Mouse (Mus musculus): ENCODE measurements around the gene Sst. TPM values are rescaled to one million over a fixed set of nuclear protein-coding genes. Genes with fewer than 3 reads are reported as not detected.
A peak's percentile ranks its signal among the peaks of the same experiment; 100 is the strongest.

The Sst gene
- polyA plus RNA-seq (2014; fragmentation: Nextera tagmentation; extraction: Ambion mirVana) = 5.7 and 9.4 TPM in 2 replicates

GRCm38 (mm10) chr16:23890636-23891035 lies at the start of gene Sst:
Gene Sst (minus strand): TSS chr16:23890958.
- Histone ChIP-seq H3K9me3 (ENCODE audit: control insufficient read depth, low read length) (no peaks in the 10 kb centered on the region), H3K36me3 (ENCODE audit: control insufficient read depth, insufficient read depth, low read length) (no peaks in the 10 kb centered on the region), H3K27me3 (ENCODE audit: control insufficient read depth, insufficient read depth, low read length) (peaks cover 14% of the 10 kb centered on the region), H3K4me2 (ENCODE audit: low read depth, low read length, severe bottlenecking) (no peak within 1 kb of the TSS), H3K4me3 (ENCODE audit: low read depth, low read length) (no peak within 1 kb of the TSS), H3K27ac (ENCODE audit: low read depth, low read length) (no peak within 1 kb of the TSS), H3K4me1 (replicated peaks; ENCODE audit: control insufficient read depth, insufficient read depth, low read length) (no peaks in the 10 kb centered on the region), H3K9ac (ENCODE audit: low read length) (no peak within 1 kb of the TSS)
- DNase-seq (ENCODE audit: low spot score) (no peak), ATAC-seq (replicated peaks; ENCODE audit: low FRiP score) (no peak)
- 6% methylated on average over 26 of the region's 26 CpGs for WGBS

GRCm38 (mm10) chr16:23934397-23934796 lies 43.6 kb upstream of the Sst start:
- no peak for ATAC-seq (replicated peaks; ENCODE audit: low FRiP score)
- Histone ChIP-seq H3K36me3 (ENCODE audit: control insufficient read depth, insufficient read depth, low read length) (no peaks in the 10 kb centered on the region), H3K9me3 (ENCODE audit: control insufficient read depth, low read length) (no peaks in the 10 kb centered on the region), H3K9ac (ENCODE audit: low read length) (no peak overlapping the region), H3K27me3 (ENCODE audit: control insufficient read depth, insufficient read depth, low read length) (no peaks in the 10 kb centered on the region), H3K4me3 (ENCODE audit: low read depth, low read length) (no peak overlapping the region), H3K27ac (ENCODE audit: low read depth, low read length) (no peak overlapping the region), H3K4me2 (ENCODE audit: low read depth, low read length, severe bottlenecking) (no peak overlapping the region), H3K4me1 (replicated peaks; ENCODE audit: control insufficient read depth, insufficient read depth, low read length) (no peaks in the 10 kb centered on the region)
- DNase-seq (ENCODE audit: low spot score) = no peak
- 77% methylated on average over 2 of the region's 2 CpGs for WGBS

- no peaks in the 10 kb centered on the region for H3K9me3 ChIP-seq (ENCODE audit: control insufficient read depth, low read length)
- 74% methylated on average over 11 of the region's 11 CpGs for WGBS
- DNase-seq (ENCODE audit: low spot score) (no peak), ATAC-seq (replicated peaks; ENCODE audit: low FRiP score) (no peak)
- no peak within 1 kb of the TSS for H3K27ac ChIP-seq (ENCODE audit: low read depth, low read length)
- no peaks in the 10 kb centered on the region for H3K36me3 ChIP-seq (ENCODE audit: control insufficient read depth, insufficient read depth, low read length)
- H3K27me3 ChIP-seq (ENCODE audit: control insufficient read depth, insufficient read depth, low read length) = no peaks in the 10 kb centered on the region
- no peaks in the 10 kb centered on the region for H3K4me1 ChIP-seq (replicated peaks; ENCODE audit: control insufficient read depth, insufficient read depth, low read length)
- no peak within 1 kb of the TSS for H3K4me2 ChIP-seq (ENCODE audit: low read depth, low read length, severe bottlenecking)
- no peak within 1 kb of the TSS for H3K4me3 ChIP-seq (ENCODE audit: low read depth, low read length)
- no peak within 1 kb of the TSS for H3K9ac ChIP-seq (ENCODE audit: low read length)
Observed at GRCm38 (mm10) chr16:23932294-23932693, 41.5 kb upstream of the Sst start, which contains the start of gene Rtp2. Gene Rtp2 (minus strand): TSS chr16:23932394.

GRCm38 (mm10) chr16:23931275-23931674 lies 40.5 kb upstream of the Sst start:
- WGBS = 86% methylated on average over 18 of the region's 18 CpGs
- Histone ChIP-seq H3K27me3 (ENCODE audit: control insufficient read depth, insufficient read depth, low read length) (no peaks in the 10 kb centered on the region), H3K9ac (ENCODE audit: low read length) (no peak overlapping the region), H3K4me2 (ENCODE audit: low read depth, low read length, severe bottlenecking) (no peak overlapping the region), H3K4me3 (ENCODE audit: low read depth, low read length) (no peak overlapping the region), H3K36me3 (ENCODE audit: control insufficient read depth, insufficient read depth, low read length) (no peaks in the 10 kb centered on the region), H3K4me1 (replicated peaks; ENCODE audit: control insufficient read depth, insufficient read depth, low read length) (no peaks in the 10 kb centered on the region), H3K9me3 (ENCODE audit: control insufficient read depth, low read length) (no peaks in the 10 kb centered on the region), H3K27ac (ENCODE audit: low read depth, low read length) (no peak overlapping the region)
- ATAC-seq (replicated peaks; ENCODE audit: low FRiP score) (no peak), DNase-seq (ENCODE audit: low spot score) (no peak)

GRCm38 (mm10) chr16:23930426-23931073 lies 39.8 kb upstream of the Sst start:
- Histone ChIP-seq H3K4me2 (ENCODE audit: low read depth, low read length, severe bottlenecking) (no peak overlapping the region), H3K27ac (ENCODE audit: low read depth, low read length) (no peak overlapping the region), H3K36me3 (ENCODE audit: control insufficient read depth, insufficient read depth, low read length) (no peaks in the 10 kb centered on the region), H3K9ac (ENCODE audit: low read length) (no peak overlapping the region), H3K27me3 (ENCODE audit: control insufficient read depth, insufficient read depth, low read length) (no peaks in the 10 kb centered on the region), H3K9me3 (ENCODE audit: control insufficient read depth, low read length) (no peaks in the 10 kb centered on the region), H3K4me3 (ENCODE audit: low read depth, low read length) (no peak overlapping the region), H3K4me1 (replicated peaks; ENCODE audit: control insufficient read depth, insufficient read depth, low read length) (no peaks in the 10 kb centered on the region)
- DNase-seq (ENCODE audit: low spot score) (peak; percentile 30), ATAC-seq (replicated peaks; ENCODE audit: low FRiP score) (no peak)
- 87% methylated on average over 3 of the region's 3 CpGs for WGBS

DNA sequence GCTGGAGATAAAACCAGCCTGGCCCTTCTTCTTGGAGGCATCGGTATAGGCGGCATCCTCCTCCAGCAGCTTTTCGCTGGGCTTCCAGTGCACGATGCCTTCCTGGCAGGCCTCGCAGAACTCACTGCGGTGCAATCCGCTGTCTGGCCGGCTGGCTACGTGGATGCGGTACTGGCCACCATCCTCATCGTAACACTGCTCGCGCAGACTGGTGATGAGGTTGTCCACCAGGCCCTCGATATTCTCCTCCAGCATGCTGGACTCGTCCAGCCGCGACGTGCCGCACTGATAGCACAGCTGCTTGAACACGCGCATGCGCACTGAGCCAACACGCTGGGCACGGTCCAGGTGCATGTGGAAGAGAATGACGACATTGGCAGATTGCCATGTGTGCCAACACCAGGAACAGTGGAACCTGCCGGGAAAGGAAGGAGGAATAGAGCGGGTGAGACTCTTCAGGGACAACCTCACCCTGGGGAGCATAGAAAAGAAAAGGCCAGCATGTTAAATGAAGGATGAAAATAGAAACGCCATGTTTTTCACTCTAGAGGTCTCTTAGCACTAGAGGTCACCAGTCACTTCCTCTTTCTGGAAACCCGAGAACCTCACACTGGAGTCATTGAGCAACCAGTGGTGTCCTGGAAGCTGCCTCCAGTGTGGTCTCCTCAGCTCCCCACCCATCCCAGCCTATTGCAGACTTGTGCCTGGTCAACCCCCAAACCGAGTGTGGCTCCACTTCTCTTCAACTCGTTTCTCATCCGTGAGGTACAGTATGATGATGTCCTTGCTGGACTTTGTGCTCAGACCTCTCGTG lies 36.8 kb upstream of the Sst start:
- ATAC-seq (replicated peaks; ENCODE audit: low FRiP score) (no peak), DNase-seq (ENCODE audit: low spot score) (no peak)
- no peak overlapping the region for H3K27ac ChIP-seq (ENCODE audit: low read depth, low read length)
- no peaks in the 10 kb centered on the region for H3K27me3 ChIP-seq (ENCODE audit: control insufficient read depth, insufficient read depth, low read length)
- WGBS = 92% methylated on average over 33 of the region's 33 CpGs
- H3K4me3 ChIP-seq (ENCODE audit: low read depth, low read length) = no peak overlapping the region
- H3K4me1 ChIP-seq (replicated peaks; ENCODE audit: control insufficient read depth, insufficient read depth, low read length) = no peaks in the 10 kb centered on the region
- H3K36me3 ChIP-seq (ENCODE audit: control insufficient read depth, insufficient read depth, low read length) = no peaks in the 10 kb centered on the region
- no peaks in the 10 kb centered on the region for H3K9me3 ChIP-seq (ENCODE audit: control insufficient read depth, low read length)
- H3K9ac ChIP-seq (ENCODE audit: low read length) = no peak overlapping the region
- H3K4me2 ChIP-seq (ENCODE audit: low read depth, low read length, severe bottlenecking) = no peak overlapping the region

DNA sequence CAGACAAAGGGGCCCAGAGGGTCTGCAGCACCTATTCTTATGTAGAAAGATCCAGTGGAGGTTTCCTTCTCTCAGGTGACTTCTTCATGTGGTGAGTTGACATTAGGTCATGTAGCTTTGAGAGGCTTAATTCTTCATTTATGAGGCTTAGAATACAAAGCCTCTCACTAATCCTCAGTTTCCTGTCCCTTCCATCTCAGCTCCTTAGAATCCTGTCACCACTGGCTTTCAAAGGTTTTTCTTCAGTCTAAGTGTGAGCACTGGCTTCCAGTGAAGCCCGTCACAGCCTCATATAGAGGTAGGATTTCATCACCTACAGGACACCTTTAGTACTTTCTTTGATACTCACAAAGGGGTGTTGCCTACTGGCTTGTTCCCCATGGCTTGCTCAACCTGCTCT lies 32.1 kb upstream of the Sst start:
- H3K27ac ChIP-seq (ENCODE audit: low read depth, low read length) = no peak overlapping the region
- DNase-seq (ENCODE audit: low spot score) (no peak), ATAC-seq (replicated peaks; ENCODE audit: low FRiP score) (no peak)
- no peak overlapping the region for H3K4me2 ChIP-seq (ENCODE audit: low read depth, low read length, severe bottlenecking)
- H3K9me3 ChIP-seq (ENCODE audit: control insufficient read depth, low read length) = no peaks in the 10 kb centered on the region
- no peaks in the 10 kb centered on the region for H3K27me3 ChIP-seq (ENCODE audit: control insufficient read depth, insufficient read depth, low read length)
- no peak overlapping the region for H3K9ac ChIP-seq (ENCODE audit: low read length)
- H3K4me1 ChIP-seq (replicated peaks; ENCODE audit: control insufficient read depth, insufficient read depth, low read length) = no peaks in the 10 kb centered on the region
- H3K36me3 ChIP-seq (ENCODE audit: control insufficient read depth, insufficient read depth, low read length) = no peaks in the 10 kb centered on the region
- no peak overlapping the region for H3K4me3 ChIP-seq (ENCODE audit: low read depth, low read length)
- WGBS = 77% methylated on average over 1 of the region's 1 CpGs

- H3K27ac ChIP-seq (ENCODE audit: low read depth, low read length) = no peak overlapping the region
- H3K4me1 ChIP-seq (replicated peaks; ENCODE audit: control insufficient read depth, insufficient read depth, low read length) = no peaks in the 10 kb centered on the region
- ATAC-seq (replicated peaks; ENCODE audit: low FRiP score) (no peak), DNase-seq (ENCODE audit: low spot score) (no peak)
- no peak overlapping the region for H3K4me2 ChIP-seq (ENCODE audit: low read depth, low read length, severe bottlenecking)
- H3K9me3 ChIP-seq (ENCODE audit: control insufficient read depth, low read length) = no peaks in the 10 kb centered on the region
- H3K27me3 ChIP-seq (ENCODE audit: control insufficient read depth, insufficient read depth, low read length) = no peaks in the 10 kb centered on the region
- H3K9ac ChIP-seq (ENCODE audit: low read length) = no peak overlapping the region
- WGBS = 80% methylated on average over 5 of the region's 5 CpGs
- no peaks in the 10 kb centered on the region for H3K36me3 ChIP-seq (ENCODE audit: control insufficient read depth, insufficient read depth, low read length)
- H3K4me3 ChIP-seq (ENCODE audit: low read depth, low read length) = no peak overlapping the region
Observed at GRCm38 (mm10) chr16:23921697-23922096, 30.9 kb upstream of the Sst start.

Measured in forebrain, embryonic 11.5 days (tissue).